Mouse (Mus musculus) c-Kit-positive CD71-positive TER-119-positive erythroid progenitor cells, embryonic 14.5 days (primary cell): ENCODE measurements around the gene Cep135.

Experiments used
- DNase-seq: peaks from one replicate; pipeline ENCODE4 v3.0.0-alpha.2; 2013; ENCODE audit warnings: low spot score

The Cep135 gene

DNA sequence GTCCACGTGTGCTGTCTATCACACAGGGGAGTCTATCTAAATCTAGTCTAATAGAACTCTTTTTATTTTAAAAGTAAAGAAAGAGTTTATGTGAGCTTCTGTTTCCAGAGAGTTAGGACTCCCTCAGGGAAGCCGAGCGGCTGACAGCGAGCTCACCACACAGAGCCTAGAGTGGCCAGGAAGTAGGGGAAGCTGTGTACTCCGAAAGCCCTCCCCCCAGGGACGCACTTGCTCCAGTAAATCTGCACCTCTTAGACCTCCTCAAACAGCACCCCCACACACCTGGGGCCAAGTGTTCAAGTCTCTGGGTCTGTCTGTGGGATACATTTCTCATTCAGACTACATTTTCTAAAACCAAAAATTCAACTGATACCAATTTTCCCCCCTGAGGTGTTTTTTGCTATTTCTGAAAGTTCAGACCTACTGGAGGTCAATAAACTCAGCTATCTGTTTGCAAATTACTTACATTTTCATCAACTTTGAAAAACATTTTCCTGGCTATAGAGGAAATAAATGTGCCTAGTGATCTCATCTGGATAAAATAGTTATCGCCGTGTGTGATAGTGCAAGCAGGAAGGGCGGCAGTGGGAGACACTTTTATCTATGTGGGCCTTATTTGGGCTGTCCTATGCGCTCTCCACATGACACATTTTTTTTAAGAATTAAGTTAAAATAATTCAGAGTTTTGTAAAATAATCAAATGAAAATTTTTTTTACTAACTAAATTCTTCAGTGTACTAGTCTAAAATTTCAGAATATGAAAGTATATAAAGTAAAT lies 56.8 kb downstream of the Cep135 start:
- no peak for DNase-seq

DNA sequence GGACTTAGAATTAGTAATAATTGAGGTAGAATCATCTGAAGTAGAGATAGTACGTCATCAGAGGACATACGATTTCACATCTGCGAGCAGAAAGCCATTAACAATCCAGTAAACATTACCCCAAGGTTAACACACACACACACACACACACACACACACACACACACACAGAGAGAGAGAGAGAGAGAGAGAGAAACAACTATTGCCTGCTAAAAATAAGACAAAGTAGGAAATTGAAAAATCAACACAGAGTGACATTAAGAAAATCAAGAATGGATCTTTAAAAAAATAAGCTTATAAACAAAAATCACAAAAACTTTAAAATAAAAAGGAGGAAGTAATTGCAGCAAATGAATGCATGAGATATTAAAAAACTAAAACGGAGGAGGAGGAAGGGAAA lies 61.4 kb downstream of the Cep135 start:
- no peak for DNase-seq

DNA sequence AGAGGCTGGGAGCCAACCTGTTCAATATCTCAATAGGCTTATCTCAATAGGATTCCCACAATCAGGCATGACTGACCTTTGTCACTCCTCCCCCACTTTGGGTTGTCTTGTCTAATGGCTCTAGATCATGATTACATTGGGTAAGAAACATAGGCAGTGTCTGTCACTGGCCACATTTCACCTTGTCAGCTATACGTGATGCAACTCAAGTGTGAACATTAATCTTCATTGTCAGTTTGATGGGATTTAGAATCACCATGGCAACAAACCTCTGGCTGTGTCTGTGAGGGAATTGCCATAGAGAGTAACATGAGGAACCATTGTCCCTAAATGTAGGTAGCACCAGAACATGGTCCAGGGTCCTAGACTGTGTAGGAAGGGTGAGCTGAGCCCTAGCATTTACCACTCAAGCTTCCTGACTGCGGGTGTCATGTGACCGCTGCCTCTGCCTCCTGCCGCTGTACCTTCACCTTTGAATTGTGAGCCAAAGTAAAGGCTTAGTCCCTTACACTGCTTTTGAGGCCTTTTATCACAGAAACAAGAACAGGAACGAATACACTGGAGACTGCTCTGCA lies 62.7 kb downstream of the Cep135 start:
- no peak for DNase-seq

DNA sequence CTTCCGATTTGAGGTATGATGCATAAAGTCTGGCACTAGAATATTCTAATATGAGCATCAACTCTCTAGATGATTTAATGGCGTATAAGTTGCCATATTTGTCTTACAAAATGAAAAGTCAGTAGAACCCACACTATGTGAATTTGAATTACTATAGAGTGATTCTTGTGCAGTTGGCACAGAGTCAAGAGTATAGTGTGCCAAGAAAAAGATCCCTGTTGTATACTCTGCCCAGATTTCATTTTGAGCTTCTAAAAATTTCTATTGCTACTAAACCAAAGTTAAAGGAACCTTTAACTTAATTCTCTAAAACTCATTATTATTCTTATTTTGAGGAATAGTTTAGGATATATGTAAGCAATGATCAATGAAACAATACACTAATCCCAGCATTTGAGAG lies 67.7 kb downstream of the Cep135 start, which contains the start of gene C530008M17Rik:
Gene C530008M17Rik, plus strand, starts transcription at position 301 of the 400 bp plus-strand sequence.
- DNase-seq: no peak

DNA sequence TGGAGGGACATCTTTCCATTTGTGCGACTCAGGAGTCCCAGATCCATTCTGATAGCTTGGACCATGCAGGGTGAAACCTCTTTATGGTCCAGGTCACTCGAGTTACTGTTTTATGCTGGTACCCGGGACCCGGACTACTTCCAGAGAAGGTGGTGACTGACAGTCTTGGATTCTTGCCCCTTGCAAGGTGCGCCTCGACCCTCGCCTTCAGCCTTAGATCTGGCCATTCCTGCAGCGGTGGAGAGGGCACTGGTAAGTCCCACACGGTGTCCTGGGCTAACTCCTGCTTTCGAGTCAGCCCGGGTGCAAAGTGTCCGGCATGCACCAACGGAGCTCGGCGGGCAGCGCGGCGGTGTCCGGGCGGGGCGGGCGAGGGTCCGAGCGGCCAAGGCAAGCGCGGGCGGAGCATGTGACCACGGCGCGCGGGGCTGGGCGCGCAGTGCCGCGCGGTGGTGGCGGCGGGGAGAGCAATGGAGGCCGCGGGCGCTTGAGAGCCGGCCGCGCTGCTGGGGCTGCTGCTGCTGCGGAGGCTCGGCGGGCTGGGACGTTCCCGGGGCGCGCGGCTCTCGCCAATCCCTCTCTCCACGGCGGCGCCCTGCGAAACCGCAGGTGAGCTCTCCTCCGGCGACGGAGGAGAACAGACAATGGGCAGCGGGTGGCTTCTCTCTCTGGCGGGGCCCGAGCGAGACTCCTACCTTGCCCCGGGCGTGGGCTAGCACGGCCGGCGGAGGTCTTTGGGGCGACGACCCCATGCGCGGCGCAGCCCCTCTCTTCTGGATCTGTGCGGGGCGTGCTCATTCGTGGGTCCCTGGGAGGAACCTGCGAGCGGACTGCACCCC lies 69.0 kb downstream of the Cep135 start:
- peak; percentile 52 for DNase-seq

DNA sequence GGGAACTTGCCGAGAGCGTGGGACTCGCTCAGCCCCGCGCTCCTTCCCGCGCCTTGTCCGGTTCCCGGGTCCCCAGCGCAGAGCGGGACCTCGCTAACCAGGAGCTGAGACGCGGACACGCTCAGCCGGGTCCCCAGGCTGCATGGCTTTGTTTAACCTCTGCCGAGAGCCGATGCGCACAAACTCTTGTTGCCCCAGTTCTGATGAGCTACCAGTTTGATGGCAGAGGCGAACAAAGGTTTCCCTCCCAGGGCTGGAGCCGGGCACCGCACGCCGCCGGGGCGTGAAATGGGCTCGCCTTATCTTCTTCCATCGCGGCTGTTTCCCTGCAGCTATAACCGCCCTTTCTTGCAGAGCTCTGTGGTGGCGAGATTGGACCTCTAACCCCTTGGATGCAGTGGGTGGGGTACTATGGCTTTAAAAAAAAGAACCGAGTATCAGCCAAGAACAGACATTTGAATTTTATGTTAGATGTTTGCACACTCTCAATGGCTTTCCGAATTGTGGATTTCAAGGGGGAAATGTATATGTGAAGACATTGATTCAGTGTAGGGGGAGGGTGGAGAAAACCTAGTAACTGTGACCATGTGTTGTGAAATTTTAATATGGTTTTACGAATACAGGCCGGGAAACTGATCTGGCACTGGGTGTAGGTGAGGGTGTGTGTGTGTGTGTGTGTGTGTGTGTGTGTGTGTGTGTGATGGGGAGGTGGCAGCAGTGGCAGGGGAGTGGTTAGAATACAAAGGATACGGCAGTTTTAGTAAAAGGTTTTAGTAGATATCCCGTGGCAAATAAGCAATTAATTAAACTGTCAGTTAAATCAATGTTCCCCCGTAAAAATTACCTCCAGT lies 69.8 kb downstream of the Cep135 start:
- peak; percentile 85 for DNase-seq

DNA sequence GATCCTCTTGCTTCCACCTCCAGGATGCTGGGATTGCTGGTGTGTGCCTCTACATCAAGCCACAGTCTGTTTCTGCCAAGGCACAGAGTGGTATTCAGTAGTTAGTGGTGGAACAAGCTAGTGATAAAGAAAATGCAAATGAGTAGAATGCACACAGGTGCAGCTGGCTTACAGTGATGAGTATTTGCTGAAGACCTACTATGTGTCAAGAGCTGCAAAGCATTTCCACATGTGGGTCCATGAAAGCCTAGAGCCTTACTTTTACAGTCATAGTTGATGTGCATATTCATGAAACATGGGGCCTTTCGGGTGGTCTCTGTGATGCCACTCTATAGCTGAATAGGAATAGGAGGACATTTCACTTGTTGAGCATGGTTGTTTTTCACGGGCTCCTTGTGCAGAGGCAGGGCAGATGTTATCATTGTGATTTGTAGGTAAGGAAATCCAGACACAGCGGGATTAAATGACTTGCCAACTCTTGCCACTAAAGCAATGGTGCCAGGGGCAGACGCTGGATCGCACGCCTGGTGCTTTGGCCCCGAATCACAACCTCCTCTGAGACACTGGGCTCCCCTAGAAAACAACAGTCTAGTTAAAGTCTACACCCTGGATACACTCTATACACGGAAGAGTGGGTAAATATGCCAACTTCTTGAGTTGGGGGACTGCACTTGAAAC lies 71.6 kb downstream of the Cep135 start:
- DNase-seq: no peak

DNA sequence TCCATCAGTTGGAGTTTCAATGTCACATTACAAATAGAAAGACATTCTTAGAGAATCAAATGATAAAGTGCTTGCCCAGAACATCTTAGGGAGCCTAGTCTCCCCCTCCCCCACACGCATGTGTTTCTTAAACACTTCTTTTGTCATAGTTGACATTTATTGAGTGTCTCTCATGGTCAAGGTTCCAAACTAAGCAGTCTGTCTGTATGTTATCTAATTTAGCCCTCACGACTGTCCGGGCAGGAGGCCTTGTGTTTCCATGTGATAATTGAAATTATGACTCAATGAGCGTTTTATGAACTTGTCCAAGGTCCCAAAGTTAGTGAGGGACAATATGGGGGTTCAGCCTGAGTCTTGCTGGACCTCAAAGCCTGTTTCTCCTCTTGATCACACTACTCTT lies 72.8 kb downstream of the Cep135 start:
- peak; percentile 30 for DNase-seq

DNA sequence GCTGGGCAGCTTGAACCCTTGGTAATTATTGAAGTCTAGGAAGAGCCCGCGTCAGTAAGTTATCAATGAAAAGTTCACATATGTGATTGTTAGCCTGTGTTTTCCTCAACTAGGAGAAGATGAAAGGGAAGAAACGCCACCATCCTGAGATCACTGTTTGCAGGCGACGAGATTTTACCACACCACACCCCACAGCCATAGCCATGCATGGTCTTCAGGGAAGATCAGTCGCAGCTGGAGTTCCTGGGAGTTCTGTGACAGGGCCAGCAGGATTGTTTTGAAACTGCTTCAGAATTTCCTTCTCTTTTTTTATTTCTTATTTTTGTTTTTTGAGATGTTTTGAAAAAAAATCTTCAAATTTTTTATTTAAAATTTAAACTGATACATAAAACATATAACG lies 76.4 kb downstream of the Cep135 start:
- no peak for DNase-seq

DNA sequence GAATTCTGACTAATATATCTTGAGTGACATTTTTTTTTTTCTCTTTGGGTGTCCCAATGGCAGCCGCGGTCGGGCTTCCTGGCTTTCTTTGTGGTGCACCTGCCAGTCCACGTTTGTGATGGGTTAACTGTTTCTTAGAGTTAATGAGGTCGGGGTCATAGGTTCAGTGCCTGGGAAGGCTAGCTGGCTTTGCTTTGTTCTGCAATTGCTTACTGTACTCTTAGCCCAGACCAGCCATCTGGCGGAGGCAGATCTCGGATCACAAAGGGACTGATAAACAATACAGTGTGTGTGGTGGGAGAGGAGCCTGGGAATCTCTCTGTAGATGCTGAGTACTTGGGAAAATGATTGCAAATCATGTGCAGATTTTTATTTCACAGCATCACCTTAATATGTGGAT lies 76.9 kb downstream of the Cep135 start:
- DNase-seq: no peak

DNA sequence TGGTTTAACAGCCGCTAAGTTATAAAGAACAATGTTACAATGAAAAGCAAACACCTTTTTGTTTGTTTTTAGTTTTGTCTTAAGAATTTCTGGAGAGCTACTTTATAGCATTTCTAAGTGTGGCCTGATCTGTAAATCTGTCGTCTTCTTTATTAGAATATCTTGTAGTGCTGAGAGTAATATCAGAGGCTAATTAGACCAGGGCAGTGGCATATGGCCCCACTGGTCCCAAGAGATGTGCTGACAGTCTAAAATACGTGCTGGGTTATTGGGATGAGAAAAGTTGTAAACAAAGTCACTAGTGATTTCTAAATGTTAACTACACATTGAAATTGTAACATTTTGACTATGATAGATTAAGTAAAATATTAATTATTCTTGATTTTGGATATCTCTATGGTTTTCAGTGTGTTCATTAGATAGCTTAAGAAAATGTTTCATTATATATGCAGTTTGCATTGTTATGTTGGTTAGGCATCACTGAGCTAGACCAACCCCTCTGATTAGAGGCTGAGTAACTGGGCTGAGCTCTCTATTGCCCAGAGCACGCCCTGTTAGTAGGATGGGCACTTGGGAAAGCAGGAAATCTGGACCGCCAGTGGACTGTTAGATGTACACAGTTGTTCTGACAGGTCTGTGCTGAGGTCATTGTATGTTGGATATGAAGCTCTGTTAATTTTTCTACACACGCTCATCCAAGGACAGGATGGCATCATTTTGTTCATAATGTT lies 77.7 kb downstream of the Cep135 start:
- no peak for DNase-seq

DNA sequence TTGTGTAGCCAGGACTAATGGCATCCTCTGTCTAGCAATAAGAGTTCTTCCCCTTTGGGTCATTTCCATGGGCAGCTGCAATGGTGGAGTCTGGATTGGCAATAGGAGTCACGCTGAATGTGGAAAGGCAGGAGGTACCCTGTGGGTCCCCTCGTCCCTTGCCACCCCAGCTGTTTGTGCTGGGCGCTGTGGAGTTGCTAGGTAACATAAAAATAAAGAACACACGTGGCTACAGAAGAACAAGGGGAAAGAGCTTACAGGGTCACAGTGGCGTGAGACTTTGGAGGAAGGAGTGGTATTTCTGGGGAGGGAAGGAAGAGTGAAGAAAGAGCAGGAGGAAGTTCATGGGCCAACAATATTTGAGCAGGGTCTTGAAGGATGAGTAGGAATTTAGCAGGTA lies 79.6 kb downstream of the Cep135 start:
- DNase-seq: no peak

DNA sequence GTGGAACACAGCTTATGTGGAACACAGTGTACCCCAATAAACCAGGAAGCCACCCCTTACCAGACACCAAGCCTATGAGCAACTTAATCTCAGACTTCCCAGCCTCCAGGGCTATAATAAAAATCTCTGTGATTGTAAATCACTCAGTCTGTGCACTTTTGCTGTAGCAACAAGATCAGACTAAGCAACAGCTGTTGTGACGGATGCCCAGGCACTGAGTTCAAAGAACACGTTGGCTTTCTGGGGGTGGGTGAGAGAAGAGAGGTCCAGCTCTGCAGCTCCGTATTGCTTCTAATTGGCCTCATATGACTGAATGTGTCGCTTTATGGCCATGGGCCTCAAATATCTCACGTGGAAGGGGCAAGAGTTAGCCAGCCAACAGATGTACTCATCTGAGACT lies 80.0 kb downstream of the Cep135 start:
- no peak for DNase-seq

DNA sequence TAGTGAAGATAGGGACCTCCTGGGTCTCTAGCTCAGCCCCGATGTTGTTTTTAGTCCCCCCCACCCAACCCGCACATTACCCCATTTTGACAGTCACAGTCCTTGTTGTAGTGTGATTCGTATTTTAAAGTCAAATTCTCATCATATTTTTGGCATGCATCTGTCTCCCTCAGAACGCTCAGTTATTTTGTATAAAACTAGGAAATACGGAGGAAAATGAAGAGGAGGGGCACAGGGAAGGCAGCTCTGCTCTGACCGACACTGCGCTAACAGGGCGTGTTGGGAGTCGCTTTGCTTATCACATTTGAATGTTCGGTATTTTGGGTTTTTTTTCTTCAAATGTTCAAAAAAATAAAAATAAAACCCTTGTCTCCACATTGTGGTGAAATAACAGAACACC lies 81.7 kb downstream of the Cep135 start:
- no peak for DNase-seq

DNA sequence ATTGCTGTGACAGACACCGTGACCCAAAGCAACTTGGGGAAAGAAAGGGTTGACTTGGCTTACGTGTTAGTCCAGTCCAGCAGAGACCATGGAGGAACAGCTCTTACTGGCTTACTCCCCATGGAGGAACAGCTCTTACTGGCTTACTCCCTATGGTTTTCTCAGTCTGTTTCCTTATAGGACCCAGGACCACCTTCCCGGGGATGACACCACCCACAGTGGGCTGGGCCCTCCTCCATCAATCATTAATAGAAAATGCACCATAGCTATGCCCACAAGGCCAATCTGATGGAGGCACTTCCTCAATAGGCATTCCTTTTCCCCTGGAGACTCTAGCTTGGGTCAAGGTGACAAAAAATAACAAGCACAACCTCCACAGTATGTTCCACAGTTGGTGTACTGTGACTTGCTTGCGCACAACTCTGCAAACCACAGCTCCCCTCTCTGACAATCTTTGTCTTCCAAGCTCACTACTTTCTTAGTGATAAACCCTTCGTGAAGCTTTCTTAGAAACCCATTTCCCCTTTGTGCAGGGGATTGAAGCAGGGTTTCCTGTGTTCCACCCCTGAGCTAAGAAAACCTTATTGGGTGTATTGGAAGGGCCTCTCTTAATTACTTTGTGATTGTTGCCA lies 85.6 kb downstream of the Cep135 start:
- no peak for DNase-seq

DNA sequence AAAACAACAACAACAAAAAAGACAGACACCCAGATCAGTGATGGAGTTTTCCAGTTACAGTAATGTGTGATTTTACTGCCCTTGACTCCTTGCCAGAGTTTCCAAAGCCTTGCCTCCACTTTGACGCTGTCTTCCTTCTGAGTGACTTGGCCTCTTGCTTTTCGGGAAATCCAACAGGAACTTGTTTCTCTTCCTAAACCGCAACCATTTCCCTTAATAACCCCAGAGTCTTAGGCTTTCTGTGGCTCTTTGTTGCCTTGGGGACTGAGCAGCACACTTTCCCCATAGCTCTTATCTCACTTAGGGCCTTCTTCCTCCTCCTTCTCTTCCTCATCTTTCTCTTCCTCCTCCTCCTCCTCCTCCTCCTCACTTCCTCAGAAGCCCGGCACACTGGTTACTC lies 86.9 kb downstream of the Cep135 start:
- no peak for DNase-seq

DNA sequence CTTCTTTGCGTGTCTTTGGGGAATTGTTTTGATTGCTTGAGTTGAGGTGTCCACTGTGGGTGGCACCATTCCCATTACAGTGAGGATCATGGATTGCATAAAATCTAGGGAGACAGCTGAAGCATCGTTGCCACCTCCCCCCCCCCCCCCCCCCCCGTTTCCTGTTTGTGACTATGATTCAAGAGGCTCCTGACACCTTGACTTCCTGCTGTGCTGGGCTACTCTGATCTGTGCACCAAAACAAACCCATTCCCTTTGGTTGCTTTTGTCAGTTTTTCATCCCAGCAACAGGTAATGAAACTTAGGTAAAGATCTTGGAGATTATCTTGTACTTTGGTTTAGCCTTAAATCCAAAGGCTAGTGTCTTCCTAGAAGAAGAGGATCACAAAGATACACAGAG lies 92.5 kb downstream of the Cep135 start:
- no peak for DNase-seq

DNA sequence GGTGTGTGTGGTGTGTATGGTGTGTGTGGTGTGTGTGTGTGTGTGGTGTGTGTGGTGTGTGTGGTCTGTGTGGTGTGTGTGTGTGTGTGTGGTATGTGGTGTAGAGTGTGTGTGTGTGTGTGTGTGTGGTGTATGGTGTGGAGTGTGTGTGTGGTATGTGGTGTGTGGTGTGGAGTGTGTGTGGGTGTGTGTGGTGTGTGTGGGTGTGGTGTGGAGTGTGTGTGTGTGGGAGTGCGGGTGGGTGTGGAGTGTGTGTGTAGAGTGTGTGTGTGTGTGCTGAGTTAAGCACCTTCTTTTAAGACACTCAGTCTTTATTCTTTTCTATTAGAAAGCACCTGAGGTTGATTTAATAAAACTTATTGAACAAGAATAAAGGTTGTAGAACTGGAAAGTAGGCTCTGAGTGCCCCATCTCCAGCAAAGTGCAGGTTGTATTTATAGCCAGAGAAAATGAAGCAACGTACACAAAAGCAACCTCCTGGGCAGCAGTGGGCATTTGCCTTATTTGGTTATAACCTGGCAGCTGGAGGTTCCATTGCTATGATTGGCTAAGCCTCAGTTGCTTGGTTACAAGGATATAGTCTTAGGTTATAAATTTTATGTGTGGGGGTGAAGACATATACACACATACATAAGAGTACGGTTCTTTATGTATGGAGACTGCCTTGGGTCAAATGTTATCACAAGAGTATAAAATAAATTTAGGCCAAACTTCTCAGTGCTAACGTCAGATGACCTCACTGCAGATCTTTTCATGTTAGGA lies 93.6 kb downstream of the Cep135 start:
- no peak for DNase-seq

DNA sequence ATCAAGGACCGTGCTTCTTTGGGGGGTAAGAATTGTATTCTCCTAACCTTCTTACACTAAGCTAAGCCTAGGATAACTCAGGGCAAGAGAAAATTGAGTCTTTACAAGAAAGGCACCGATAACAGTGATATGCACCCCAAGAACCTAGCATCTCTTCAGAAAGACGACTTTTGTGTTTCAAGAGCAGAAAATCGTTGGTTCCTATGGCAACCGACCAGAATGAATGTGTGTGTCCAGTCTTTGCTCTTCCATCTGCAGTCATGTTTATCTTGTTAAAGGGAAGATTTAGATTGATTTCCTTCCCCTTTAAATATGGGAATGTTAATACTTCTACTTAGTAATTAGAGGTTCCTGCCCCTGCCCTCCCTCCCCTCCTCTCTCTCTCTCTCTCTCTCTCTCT lies 95.0 kb downstream of the Cep135 start:
- no peak for DNase-seq
